Mouse (Mus musculus) midbrain, postnatal 0 days (tissue): ENCODE results near the gene Tm4sf20. TPM values are rescaled to one million over a fixed set of nuclear protein-coding genes. Genes with fewer than 3 reads are reported as not detected.

Source experiments
- ATAC-seq: fragments of 200-750 bp; cut with Nextera tagmentation; 2 replicates; pipeline ENCODE4 v1.8.0; 2017; ENCODE audit warnings: moderate number of reproducible peaks, mild to moderate bottlenecking, moderate TSS enrichment, moderate library complexity; ENCODE audit not compliant: low FRiP score
- DNase-seq: peaks from one replicate; pipeline ENCODE4 v3.0.0-alpha.2; 2015; ENCODE audit warnings: low spot score
- H3K27ac ChIP-seq: fragments of 300-500 bp; sonication (generic); 2 replicates; pipeline ENCODE4 v1.5.1; 2014; ENCODE audit warnings: low read depth, mild to moderate bottlenecking, low read length, mixed read lengths
- H3K27me3 ChIP-seq: fragments of 300-500 bp; sonication (generic); 2 replicates; pipeline ENCODE4 v1.6.1; 2014; ENCODE audit warnings: low read length, control low read depth, mixed read lengths; ENCODE audit not compliant: insufficient read depth
- H3K36me3 ChIP-seq: fragments of 300-500 bp; sonication (generic); 2 replicates; pipeline ENCODE4 v1.6.1; 2014; ENCODE audit warnings: low read length, control low read depth, mixed read lengths; ENCODE audit not compliant: insufficient read depth
- H3K4me1 ChIP-seq: fragments of 300-500 bp; sonication (generic); 2 replicates; pipeline ENCODE4 v1.6.1; 2014; ENCODE audit warnings: mild to moderate bottlenecking, control low read depth, antibody characterized with exemption, low read length, mixed read lengths; ENCODE audit not compliant: insufficient read depth
- H3K4me2 ChIP-seq: fragments of 300-500 bp; sonication (generic); 2 replicates; pipeline ENCODE4 v1.6.1; 2014; ENCODE audit warnings: low read depth, mild to moderate bottlenecking, low read length, mixed read lengths; ENCODE audit not compliant: poor library complexity, severe bottlenecking
- H3K4me3 ChIP-seq: fragments of 300-500 bp; sonication (generic); 2 replicates; pipeline ENCODE4 v1.5.1; 2014; ENCODE audit warnings: low read depth, mild to moderate bottlenecking, low read length, moderate library complexity
- H3K9ac ChIP-seq: fragments of 300-500 bp; sonication (generic); replicated peaks from 2 replicates; pipeline ENCODE4 v1.6.1; 2014; ENCODE audit warnings: mild to moderate bottlenecking, low read length, moderate library complexity, mixed read lengths; ENCODE audit not compliant: poor library complexity, severe bottlenecking
- H3K9me3 ChIP-seq: fragments of 300-500 bp; sonication (generic); 2 replicates; pipeline ENCODE4 v1.6.1; 2016; ENCODE audit warnings: low read length, control low read depth
- CTCF ChIP-seq: IDR thresholded peaks from 2 replicates; pipeline ENCODE4 v1.5.1; 2016; ENCODE audit warnings: antibody characterized with exemption, mild to moderate bottlenecking
- WGBS: fragments of 180-500 bp; shearing (Covaris S2); extraction: QIAGEN DNeasy Blood & Tissue Kit; methylation state at CpG from one replicate; pipeline ENCODE4 v1.1.7; 2014; 5-methylcytosine and 5-hydroxymethylcytosine counted together
- polyA plus RNA-seq: library from polyadenylated mRNA; unstranded; fragments of >200 nt; fragmentation: Nextera tagmentation; extraction: Ambion mirVana; gene quantifications from 2 replicates; pipeline ENCODE4 v1.2.1, GENCODE M21; 2015
- total RNA-seq: library from RNA; depleted of rRNA; stranded (reverse); fragments of >200 nt; gene quantifications from 2 replicates; pipeline ENCODE4 v1.2.3, GENCODE M21; 2014

The Tm4sf20 gene
- total and polyA plus RNA-seq, 2 experiments from 2014 or later, result not detected

- no peak for ATAC-seq
- 93% methylated on average over 8 of the region's 8 CpGs for WGBS
- TF ChIP-seq CTCF, result no peak
Observed at GRCm38 (mm10) chr1:82761454-82762169, 6.6 kb downstream of the Tm4sf20 start.

GRCm38 (mm10) chr1:82759520-82759919 is 8.7 kb downstream of the Tm4sf20 start:
- ATAC-seq, result no peak
- Histone ChIP-seq H3K4me1 (no peaks in the 10 kb centered on the region), H3K27me3 (no peaks in the 10 kb centered on the region), H3K27ac (no peak overlapping the region), H3K4me3 (no peak overlapping the region), H3K4me2 (no peak overlapping the region), H3K36me3 (peaks cover 7% of the 10 kb centered on the region), H3K9ac (no peak overlapping the region), H3K9me3 (no peaks in the 10 kb centered on the region)
- no peak for DNase-seq
- peak; percentile 45 for TF ChIP-seq CTCF
- WGBS, result 97% methylated on average over 1 of the region's 1 CpGs

More at GRCm38 (mm10) chr1:82761454-82762169, 6.6 kb downstream of the Tm4sf20 start:
- H3K27me3 ChIP-seq, result no peaks in the 10 kb centered on the region
- H3K9ac ChIP-seq, result no peak overlapping the region
- H3K4me1 ChIP-seq, result no peaks in the 10 kb centered on the region
- no peaks in the 10 kb centered on the region for H3K9me3 ChIP-seq
- H3K36me3 ChIP-seq, result no peaks in the 10 kb centered on the region; the same call in 1 of the 2 replicates
- no peak overlapping the region for H3K27ac ChIP-seq
- DNase-seq, result no peak
- H3K4me3 ChIP-seq, result no peak overlapping the region
- H3K4me2 ChIP-seq, result no peak overlapping the region

- Histone ChIP-seq H3K27ac (no peak overlapping the region), H3K36me3 (peaks cover 18% of the 10 kb centered on the region), H3K9ac (no peak overlapping the region), H3K9me3 (no peaks in the 10 kb centered on the region), H3K4me1 (no peaks in the 10 kb centered on the region), H3K27me3 (no peaks in the 10 kb centered on the region), H3K4me3 (no peak overlapping the region), H3K4me2 (no peak overlapping the region)
- WGBS, result 94% methylated on average over 2 of the region's 2 CpGs
- no peak for ATAC-seq
- no peak for DNase-seq
- TF ChIP-seq CTCF, result no peak
Observed at GRCm38 (mm10) chr1:82747714-82748452, 20.4 kb downstream of the Tm4sf20 start.

- no peak for TF ChIP-seq CTCF
- Histone ChIP-seq H3K27me3 (no peaks in the 10 kb centered on the region), H3K4me2 (no peak overlapping the region), H3K4me3 (no peak overlapping the region), H3K4me1 (no peaks in the 10 kb centered on the region), H3K9ac (no peak overlapping the region), H3K36me3 (peaks cover 15% of the 10 kb centered on the region), H3K27ac (no peak overlapping the region), H3K9me3 (no peaks in the 10 kb centered on the region)
- ATAC-seq (no peak), DNase-seq (peak; percentile 3)
- 86% methylated on average over 4 of the region's 4 CpGs for WGBS
Observed at GRCm38 (mm10) chr1:82746408-82746807, 21.9 kb downstream of the Tm4sf20 start.

GRCm38 (mm10) chr1:82743962-82744361 is 24.3 kb downstream of the Tm4sf20 start:
- Histone ChIP-seq H3K27me3 (no peaks in the 10 kb centered on the region), H3K4me3 (no peak overlapping the region), H3K4me2 (no peak overlapping the region), H3K9me3 (no peaks in the 10 kb centered on the region), H3K27ac (no peak overlapping the region), H3K36me3 (peaks cover 11% of the 10 kb centered on the region; the same call in 1 of the 2 replicates), H3K4me1 (no peaks in the 10 kb centered on the region), H3K9ac (no peak overlapping the region)
- no peak for TF ChIP-seq CTCF
- WGBS, result 91% methylated on average over 3 of the region's 3 CpGs
- ATAC-seq, result no peak
- no peak for DNase-seq

GRCm38 (mm10) chr1:82741539-82741938 is 26.7 kb downstream of the Tm4sf20 start:
- Histone ChIP-seq H3K36me3 (peaks cover 18% of the 10 kb centered on the region; the same call in 1 of the 2 replicates), H3K27ac (no peak overlapping the region), H3K27me3 (no peaks in the 10 kb centered on the region), H3K9me3 (no peaks in the 10 kb centered on the region), H3K9ac (no peak overlapping the region), H3K4me2 (no peak overlapping the region), H3K4me1 (no peaks in the 10 kb centered on the region), H3K4me3 (no peak overlapping the region)
- 91% methylated on average over 7 of the region's 7 CpGs for WGBS
- no peak; the same call in 1 of the 2 replicates for TF ChIP-seq CTCF
- ATAC-seq, result no peak
- no peak for DNase-seq
